Mouse (Mus musculus): ENCODE data around the gene Gm36210. TPM values are rescaled to one million over a fixed set of nuclear protein-coding genes. Genes with fewer than 3 reads are reported as not detected.

Gm36210 gene
- total and polyA plus RNA-seq, 3 experiments, result 0.15 to 0.97 TPM; not detected in 1

GRCm38 (mm10) chr7:4853613-4854012 is 52.7 kb downstream of the Gm36210 start:
- TF ChIP-seq TBP (IDR thresholded peaks at IDR 0.05; ENCODE audit: low read depth, low read length) (no peak), BHLHE40 (IDR thresholded peaks at IDR 0.05; ENCODE audit: borderline replicate concordance, low read depth, low read length) (no peak), EP300 (IDR thresholded peaks at IDR 0.05; ENCODE audit: low read depth in 1 of 2, low read length in 2 of 2) (no peak), ZKSCAN1 (IDR thresholded peaks at IDR 0.05; ENCODE audit: low read depth, low read length) (no peak), MAZ (IDR thresholded peaks at IDR 0.05; ENCODE audit: low read depth, low read length) (no peak), RCOR1 (IDR thresholded peaks at IDR 0.05; ENCODE audit: low read depth, low read length) (no peak), ELF1 (IDR thresholded peaks at IDR 0.05; ENCODE audit: low read depth, low read length) (no peak), POLR2AphosphoS5 (IDR thresholded peaks at IDR 0.05; ENCODE audit: borderline replicate concordance, low read depth, low read length) (no peak), ETS1 (IDR thresholded peaks at IDR 0.05; ENCODE audit: low read depth, low read length) (no peak), HCFC1 (IDR thresholded peaks at IDR 0.05; ENCODE audit: low read depth, low read length) (no peak), UBTF (IDR thresholded peaks at IDR 0.05; ENCODE audit: borderline replicate concordance, insufficient read depth, low read depth, low read length) (no peak), CHD2 (IDR thresholded peaks at IDR 0.05; ENCODE audit: low read length) (no peak), MAX (IDR thresholded peaks at IDR 0.05; ENCODE audit: low read length) (no peak), GABPA (IDR thresholded peaks at IDR 0.05; ENCODE audit: low read depth, low read length) (no peak)
- Histone ChIP-seq H3K9me3 (replicated peaks; ENCODE audit: insufficient read depth, low read length) (no peaks in the 10 kb centered on the region), H3K79me2 (ENCODE audit: control insufficient read depth, insufficient read depth, low read length, poor library complexity) (no peaks in the 10 kb centered on the region), H3K27ac (ENCODE audit: control insufficient read depth, low read depth, low read length) (no peak overlapping the region), H3K36me3 (ENCODE audit: control insufficient read depth in 1 of 2, insufficient read depth in 2 of 2, low read length in 2 of 2) (no peaks in the 10 kb centered on the region), H3K27me3 (ENCODE audit: control insufficient read depth in 1 of 2, insufficient read depth in 2 of 2, low read length in 2 of 2) (no peaks in the 10 kb centered on the region; a peak in 1 of 4 replicates), H3K9ac (ENCODE audit: control insufficient read depth, low read depth, low read length, poor library complexity, severe bottlenecking) (no peak overlapping the region), H3K4me1 (ENCODE audit: control insufficient read depth in 1 of 2, insufficient read depth in 2 of 2, low read length in 2 of 2) (0 out of 4 replicates have a peak, but pooled peaks cover 0 to 2% of the 10 kb centered on the region in 2 experiments), H3K4me3 (ENCODE audit: control insufficient read depth in 1 of 2, insufficient read depth in 1 of 2, low read depth in 2 of 2, low read length in 2 of 2) (no peak overlapping the region)
- no peak for DNase-seq (ENCODE audit: low read depth, low spot score)

GRCm38 (mm10) chr7:4851315-4851688 is 55.0 kb downstream of the Gm36210 start:
- no peaks in the 10 kb centered on the region for H3K9me3 ChIP-seq (replicated peaks; ENCODE audit: insufficient read depth, low read length)
- H3K36me3 ChIP-seq (ENCODE audit: control insufficient read depth in 1 of 2, insufficient read depth in 2 of 2, low read length in 2 of 2), result no peaks in the 10 kb centered on the region
- no peaks in the 10 kb centered on the region for H3K4me1 ChIP-seq (ENCODE audit: control insufficient read depth in 1 of 2, insufficient read depth in 2 of 2, low read length in 2 of 2)
- TF ChIP-seq CHD2 (IDR thresholded peaks at IDR 0.05; ENCODE audit: low read length) (no peak), POLR2AphosphoS2 (IDR thresholded peaks at IDR 0.05; ENCODE audit: low read length) (no peak), USF1 (IDR thresholded peaks at IDR 0.05; ENCODE audit: low read depth, low read length) (no peak), E2F4 (IDR thresholded peaks at IDR 0.05; ENCODE audit: borderline replicate concordance, low read depth, low read length) (no peak), POLR2A (IDR thresholded peaks at IDR 0.05; ENCODE audit: control insufficient read depth in 1 of 2, insufficient read depth in 1 of 2, low read depth in 1 of 2, low read length in 2 of 2, poor library complexity in 1 of 2) (no peak), JUND (IDR thresholded peaks at IDR 0.05; ENCODE audit: low read depth, low read length) (no peak), MYC (IDR thresholded peaks at IDR 0.05; ENCODE audit: low read depth, low read length) (no peak), ZKSCAN1 (IDR thresholded peaks at IDR 0.05; ENCODE audit: low read depth, low read length) (no peak), NRF1 (IDR thresholded peaks at IDR 0.05; ENCODE audit: insufficient read depth, low read depth, low read length, poor library complexity, severe bottlenecking) (no peak), KAT2A (conservative IDR thresholded peaks at IDR 0.05; ENCODE audit: low read depth, low read length) (no peak)
- DNase-seq (ENCODE audit: low read depth, low spot score), result no peak
- no peaks in the 10 kb centered on the region for H3K27me3 ChIP-seq (ENCODE audit: control insufficient read depth in 1 of 2, insufficient read depth in 2 of 2, low read length in 2 of 2)
- H3K4me3 ChIP-seq (ENCODE audit: control insufficient read depth in 1 of 2, insufficient read depth in 1 of 2, low read depth in 2 of 2, low read length in 2 of 2), result no peak overlapping the region
- no peak overlapping the region for H3K27ac ChIP-seq (ENCODE audit: control insufficient read depth, low read depth, low read length)
- H3K79me2 ChIP-seq (ENCODE audit: control insufficient read depth, insufficient read depth, low read length, poor library complexity), result no peaks in the 10 kb centered on the region
- H3K9ac ChIP-seq (ENCODE audit: control insufficient read depth, low read depth, low read length, poor library complexity, severe bottlenecking), result no peak overlapping the region

Data from MEL (cell line).